Mouse (Mus musculus): ENCODE data around the gene Psma7. TPM values are rescaled to one million over a fixed set of nuclear protein-coding genes. Genes with fewer than 3 reads are reported as not detected.

The Psma7 gene
- total and polyA plus RNA-seq, 2 experiments from 2014 or later: 163 to 457 TPM

DNA sequence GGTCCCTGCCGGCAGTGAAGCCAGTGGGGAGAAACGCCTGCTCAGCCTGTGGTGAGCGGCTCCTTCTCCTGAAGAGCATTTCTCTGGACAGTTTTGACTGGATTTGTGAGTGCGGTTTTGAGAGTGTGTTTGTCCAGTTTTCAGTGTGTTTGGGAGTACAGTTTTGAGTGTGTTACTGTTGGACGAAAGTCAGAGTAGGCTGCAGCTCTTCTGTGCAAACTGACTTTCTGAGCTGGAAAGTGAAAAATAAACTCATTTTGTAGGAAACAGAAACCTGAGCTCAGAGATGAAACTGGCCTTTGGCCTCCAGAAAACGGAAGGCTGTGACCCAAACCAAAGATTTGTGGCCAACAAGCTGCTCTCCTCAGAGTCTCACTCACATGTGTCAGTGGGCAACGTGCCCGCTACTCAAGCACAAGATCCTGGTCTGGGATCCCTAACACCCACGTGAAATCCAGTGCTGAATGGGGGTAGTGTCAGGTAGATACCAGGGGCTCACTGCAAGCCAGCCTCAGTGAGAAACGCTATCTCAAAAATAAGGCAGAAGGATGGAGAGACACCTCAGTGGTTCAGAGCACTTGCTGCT is 55.7 kb downstream of the Psma7 start:
- no peak for ATAC-seq (ENCODE audit: insufficient read depth, low read depth)
- Histone ChIP-seq H3K4me3 (ENCODE audit: low read depth, low read length) (no peak overlapping the region), H3K27me3 (ENCODE audit: control insufficient read depth, insufficient read depth, low read length) (no peaks in the 10 kb centered on the region), H3K4me1 (ENCODE audit: control insufficient read depth, insufficient read depth) (peaks cover 10% of the 10 kb centered on the region), H3K9me3 (replicated peaks; ENCODE audit: control insufficient read depth, low read length) (no peaks in the 10 kb centered on the region), H3K9ac (replicated peaks; ENCODE audit: low read depth, low read length) (no peak overlapping the region), H3K27ac (ENCODE audit: low read depth) (no peak overlapping the region), H3K4me2 (ENCODE audit: low read depth, low read length) (no peak overlapping the region), H3K36me3 (replicated peaks; ENCODE audit: control insufficient read depth, insufficient read depth, low read length) (no peaks in the 10 kb centered on the region)
- TF ChIP-seq EP300 (IDR thresholded peaks at IDR 0.05; ENCODE audit: low read depth) (no peak), CTCF (IDR thresholded peaks at IDR 0.05; ENCODE audit: low read depth) (no peak)
- 62% methylated on average over 10 of the region's 10 CpGs for WGBS
- DNase-seq (ENCODE audit: low spot score): no peak

Other genes starting within 250 kb of the Psma7 start
- gene Taf4, start 65.8 kb downstream of the Psma7 start, total RNA-seq (2014; rRNA removed; ENCODE audit: low replicate concordance): 4.4 and 5.9 TPM in 2 replicates
- 1.8 TPM in 2 replicates for gene Taf4, start 65.8 kb downstream of the Psma7 start, polyA plus RNA-seq (2015; fragmentation: Nextera tagmentation; extraction: Ambion mirVana)
- gene Lsm14b, start 17.4 kb downstream of the Psma7 start, total RNA-seq (2014; rRNA removed; ENCODE audit: low replicate concordance): 32.5 and 36.0 TPM in 2 replicates
- 5.7 and 6.1 TPM in 2 replicates for gene Lsm14b, start 17.4 kb downstream of the Psma7 start, polyA plus RNA-seq (2015; fragmentation: Nextera tagmentation; extraction: Ambion mirVana)
- 3.3 and 5.3 TPM in 2 replicates for gene Ss18l1, start 76 bp upstream of the Psma7 start, total RNA-seq (2014; rRNA removed; ENCODE audit: low replicate concordance)
- 2.2 and 2.3 TPM in 2 replicates for gene Ss18l1, start 76 bp upstream of the Psma7 start, polyA plus RNA-seq (2015; fragmentation: Nextera tagmentation; extraction: Ambion mirVana)
- 15.7 and 33.9 TPM in 2 replicates for gene Mtg2, start 28.2 kb upstream of the Psma7 start, total RNA-seq (2014; rRNA removed; ENCODE audit: low replicate concordance)
- 21.3 and 22.9 TPM in 2 replicates for gene Mtg2, start 28.2 kb upstream of the Psma7 start, polyA plus RNA-seq (2015; fragmentation: Nextera tagmentation; extraction: Ambion mirVana)
- gene Hrh3, start 62.1 kb upstream of the Psma7 start, total RNA-seq (2014; rRNA removed; ENCODE audit: low replicate concordance): not detected in 2 replicates
- not detected in 2 replicates for gene Hrh3, start 62.1 kb upstream of the Psma7 start, polyA plus RNA-seq (2015; fragmentation: Nextera tagmentation; extraction: Ambion mirVana)
- 22.0 and 30.2 TPM in 2 replicates for gene Osbpl2, start 76.9 kb upstream of the Psma7 start, total RNA-seq (2014; rRNA removed; ENCODE audit: low replicate concordance)
- gene Osbpl2, start 76.9 kb upstream of the Psma7 start, polyA plus RNA-seq (2015; fragmentation: Nextera tagmentation; extraction: Ambion mirVana): 32.4 and 34.4 TPM in 2 replicates
- 74.5 and 115 TPM in 2 replicates for gene Adrm1, start 129.1 kb upstream of the Psma7 start, total RNA-seq (2014; rRNA removed; ENCODE audit: low replicate concordance)
- gene Adrm1, start 129.1 kb upstream of the Psma7 start, polyA plus RNA-seq (2015; fragmentation: Nextera tagmentation; extraction: Ambion mirVana): 130 and 156 TPM in 2 replicates
- 69.6 and 95.7 TPM in 2 replicates for gene Lama5, start 183.4 kb upstream of the Psma7 start, total RNA-seq (2014; rRNA removed; ENCODE audit: low replicate concordance)
- 16.6 and 16.9 TPM in 2 replicates for gene Lama5, start 183.4 kb upstream of the Psma7 start, polyA plus RNA-seq (2015; fragmentation: Nextera tagmentation; extraction: Ambion mirVana)
- gene Rps21, start 214.9 kb upstream of the Psma7 start, total RNA-seq (2014; rRNA removed; ENCODE audit: low replicate concordance): 706 and 957 TPM in 2 replicates
- gene Rps21, start 214.9 kb upstream of the Psma7 start, polyA plus RNA-seq (2015; fragmentation: Nextera tagmentation; extraction: Ambion mirVana): 356 and 378 TPM in 2 replicates
- gene Cables2, start 231.1 kb upstream of the Psma7 start, total RNA-seq (2014; rRNA removed; ENCODE audit: low replicate concordance): 14.6 and 15.3 TPM in 2 replicates
- gene Cables2, start 231.1 kb upstream of the Psma7 start, polyA plus RNA-seq (2015; fragmentation: Nextera tagmentation; extraction: Ambion mirVana): 6.2 and 6.5 TPM in 2 replicates
- gene Rbbp8nl, start 247.4 kb upstream of the Psma7 start, total RNA-seq (2014; rRNA removed; ENCODE audit: low replicate concordance): not detected in 2 replicates
- not detected in 2 replicates for gene Rbbp8nl, start 247.4 kb upstream of the Psma7 start, polyA plus RNA-seq (2015; fragmentation: Nextera tagmentation; extraction: Ambion mirVana)

Data from heart, postnatal 0 days (tissue).